Mouse (Mus musculus) brain, embryonic 14.5 days (tissue): Measurements from ENCODE around the gene Stk33. TPM values are rescaled to one million over a fixed set of nuclear protein-coding genes. Genes with fewer than 3 reads are reported as not detected.

Experiments
- DNase-seq: peaks from one replicate; pipeline ENCODE4 v3.0.0-alpha.2; 2011; ENCODE audit warnings: low read depth
- CTCF ChIP-seq: fragments of 200-500 bp; IDR thresholded peaks from 2 replicates; pipeline ENCODE4 v1.5.1; 2012; ENCODE audit warnings: inconsistent platforms, mild to moderate bottlenecking, moderate library complexity, borderline replicate concordance; ENCODE audit not compliant: insufficient read depth, insufficient read length; ENCODE audit errors: extremely low read depth
- POLR2A ChIP-seq: fragments of 200-500 bp; IDR thresholded peaks from 2 replicates; pipeline ENCODE4 v1.6.1; 2012; ENCODE audit warnings: mild to moderate bottlenecking, inconsistent platforms, borderline replicate concordance; ENCODE audit not compliant: poor library complexity, insufficient read depth, insufficient read length, severe bottlenecking; ENCODE audit errors: extremely low read depth
- polyA plus RNA-seq: library from polyadenylated mRNA; depleted of rRNA; stranded (reverse); fragments of >200 nt; gene quantifications from 2 replicates; pipeline ENCODE4 v1.2.3, GENCODE M21; 2012

The Stk33 gene
- polyA plus RNA-seq, 1 experiment: 6.8 TPM

DNA sequence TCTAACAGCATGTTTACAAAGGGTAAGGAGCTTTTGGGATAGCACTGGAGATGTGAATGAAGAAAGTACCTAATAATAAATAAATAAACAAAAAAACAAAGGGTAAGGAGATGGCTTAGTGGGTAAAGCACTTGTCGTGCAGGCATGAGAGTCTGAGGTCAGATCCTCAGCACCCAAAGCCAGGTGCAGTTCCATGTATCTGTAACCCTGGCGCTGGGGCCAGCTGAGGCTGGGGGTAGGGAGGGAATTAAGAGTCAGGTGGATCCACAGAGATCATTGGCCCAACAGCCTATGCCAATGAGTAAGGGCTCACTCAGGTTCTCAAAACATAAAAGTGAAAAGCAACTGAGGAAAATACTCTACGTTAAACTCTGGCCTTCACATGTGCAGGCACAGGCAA is 91.6 kb downstream of the Stk33 start:
- no peak for DNase-seq
- TF ChIP-seq CTCF: no peak
- TF ChIP-seq POLR2A: no peak

DNA sequence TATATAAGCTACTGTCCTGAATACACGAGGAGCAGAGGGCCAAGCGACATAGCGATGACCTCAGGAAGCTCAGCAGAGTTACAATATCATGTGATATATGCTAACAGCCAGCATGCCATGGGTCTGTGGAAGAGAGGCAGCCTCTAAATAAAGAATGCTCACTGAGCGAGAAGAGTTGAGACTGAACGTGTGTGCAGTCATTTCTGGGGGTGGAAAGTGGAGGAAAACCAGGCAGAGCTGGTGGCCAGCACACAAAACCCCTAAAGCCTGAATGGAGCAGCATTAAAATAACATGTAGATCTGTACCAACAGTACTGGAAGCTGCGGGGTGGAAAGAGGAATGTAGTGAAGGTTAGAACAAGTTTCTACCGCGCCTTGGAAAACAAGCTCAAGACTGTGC is 107.2 kb downstream of the Stk33 start:
- TF ChIP-seq POLR2A: no peak
- no peak for TF ChIP-seq CTCF
- no peak for DNase-seq

DNA sequence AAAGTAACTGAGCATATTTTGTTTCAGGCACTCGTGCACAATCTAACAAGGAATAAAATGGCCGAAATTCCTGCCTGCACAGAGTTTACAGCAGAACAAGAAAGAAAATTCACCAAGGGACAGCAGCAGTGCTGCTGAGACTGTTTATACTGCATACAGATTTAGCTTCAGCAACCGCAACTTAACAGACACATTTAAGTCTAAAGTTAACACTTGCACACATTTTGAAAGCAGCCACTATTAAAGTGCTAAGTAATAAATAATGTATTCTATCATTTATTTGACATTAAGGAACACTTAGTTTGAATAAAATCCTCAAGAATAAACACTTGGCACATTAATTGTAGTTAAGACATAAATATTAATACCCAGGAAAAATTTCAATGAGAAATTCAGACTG is 110.1 kb downstream of the Stk33 start:
- peak; percentile 68 for DNase-seq
- TF ChIP-seq POLR2A: no peak
- no peak for TF ChIP-seq CTCF

DNA sequence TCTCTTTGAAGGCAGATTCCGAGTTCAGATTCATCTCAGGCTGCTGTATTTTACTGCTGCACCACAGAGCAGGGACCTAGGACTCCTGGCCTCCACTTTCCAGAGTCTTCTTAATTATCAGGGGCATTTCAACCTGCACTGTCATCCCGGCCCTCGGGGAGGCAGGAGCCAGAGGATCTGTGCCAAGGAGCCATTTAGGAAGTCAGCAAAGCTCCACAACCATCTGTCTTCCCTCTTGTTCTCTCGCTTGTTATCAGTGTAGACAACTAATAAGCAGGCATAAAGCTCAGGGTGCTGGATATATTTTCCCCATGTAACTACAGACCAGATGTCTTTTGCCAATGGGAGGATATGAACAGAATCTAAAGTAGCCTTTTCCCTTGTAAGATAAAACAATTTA is 112.1 kb downstream of the Stk33 start:
- peak; percentile 90 for DNase-seq
- TF ChIP-seq POLR2A: no peak

DNA sequence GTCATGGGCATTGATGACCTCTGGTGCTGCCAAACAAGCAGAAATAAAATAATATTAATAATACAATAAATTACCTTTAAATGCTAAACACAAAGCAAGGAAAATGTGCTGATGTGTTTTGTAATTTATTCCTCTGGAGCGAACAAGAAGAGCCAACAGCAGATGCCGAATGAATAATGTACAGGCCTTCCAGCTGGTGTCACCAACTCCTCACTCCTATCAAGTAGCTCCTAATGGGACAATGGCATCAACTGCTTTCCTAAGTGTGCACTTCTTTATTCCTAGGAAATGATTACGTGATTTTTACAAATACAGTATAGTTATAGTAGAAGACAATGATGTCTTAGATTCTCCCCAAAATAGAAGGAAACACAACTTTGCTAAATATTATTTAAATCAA is 113.2 kb downstream of the Stk33 start:
- DNase-seq: peak; percentile 80
- no peak for TF ChIP-seq POLR2A
- TF ChIP-seq CTCF: no peak

DNA sequence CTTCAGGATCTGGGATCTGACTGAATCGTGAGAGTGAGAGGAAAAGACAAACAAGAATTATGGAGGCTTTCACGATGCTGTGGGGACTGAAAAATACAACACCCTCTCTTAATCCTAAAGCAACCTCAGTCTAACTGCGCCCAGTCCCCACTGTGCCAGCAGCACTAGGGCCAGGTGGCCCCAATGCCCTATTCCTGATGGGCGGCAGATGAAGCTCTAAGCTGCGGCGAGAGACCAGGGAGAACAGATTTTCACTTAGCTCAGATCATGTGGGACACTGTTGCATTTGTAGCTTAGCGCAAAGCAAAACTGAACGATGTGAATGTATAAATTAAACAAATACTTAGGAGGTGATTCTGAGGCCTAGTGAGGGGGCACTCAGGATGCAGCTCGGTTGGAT is 113.7 kb downstream of the Stk33 start:
- DNase-seq: peak; percentile 51
- no peak for TF ChIP-seq CTCF
- TF ChIP-seq POLR2A: no peak

DNA sequence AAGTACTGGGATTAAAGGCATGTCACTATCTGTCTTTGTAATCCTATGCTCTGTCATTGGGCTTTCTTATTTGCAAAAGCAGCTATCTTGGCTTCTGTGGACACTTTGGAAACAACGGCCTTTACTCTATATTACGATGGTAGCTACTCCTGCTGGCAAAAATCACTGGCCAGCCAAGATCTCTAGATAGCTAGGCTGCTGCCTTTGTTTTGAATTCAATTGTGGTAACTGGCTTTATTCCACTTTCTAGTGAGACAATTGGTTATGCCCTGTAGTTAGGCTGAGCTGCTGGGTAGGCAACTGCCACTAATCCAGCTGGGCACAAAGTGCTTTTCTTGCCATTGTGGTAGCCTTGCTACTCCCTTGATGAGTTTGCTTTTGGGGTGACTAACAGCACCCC is 129.4 kb downstream of the Stk33 start:
- TF ChIP-seq CTCF: no peak
- TF ChIP-seq POLR2A: no peak
- no peak for DNase-seq

DNA sequence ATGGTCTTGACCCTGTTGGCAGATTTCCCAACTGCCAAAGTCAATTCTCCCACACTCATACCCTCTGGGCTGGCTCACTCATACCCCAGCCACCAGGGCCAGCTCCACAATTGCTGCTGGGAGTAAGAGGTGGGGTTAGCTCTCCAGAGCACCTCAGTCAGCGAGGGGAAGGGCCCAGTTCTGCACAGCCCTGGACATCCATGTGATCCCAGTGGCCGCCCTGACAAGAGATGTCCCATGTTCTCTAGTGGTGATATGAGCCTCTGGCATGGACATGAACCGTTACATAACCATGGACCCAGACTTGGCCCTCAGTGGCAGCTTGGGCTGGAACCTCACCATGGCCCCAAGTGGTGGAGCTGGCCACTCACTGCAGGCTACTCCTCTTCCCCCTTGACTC is 143.1 kb downstream of the Stk33 start:
- DNase-seq: no peak

DNA sequence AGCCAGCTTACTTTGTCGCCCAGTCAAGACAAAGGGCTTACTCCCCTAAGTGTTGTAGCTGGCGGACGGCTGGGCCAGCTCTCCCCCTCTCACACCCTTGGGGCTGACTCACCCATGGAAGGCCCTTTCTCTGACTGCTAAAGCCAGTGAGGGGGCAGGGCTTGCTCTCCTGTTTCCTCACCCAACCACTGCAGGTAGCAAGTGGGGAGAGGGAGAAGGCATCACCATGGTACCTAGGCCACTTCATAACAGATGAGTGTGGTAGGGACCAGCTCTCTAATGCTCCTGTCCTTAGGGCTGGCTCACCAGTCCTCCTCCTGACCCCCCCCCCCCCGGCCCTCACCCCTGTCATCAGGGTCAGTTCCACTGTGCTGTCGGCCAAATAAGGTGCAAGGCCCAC is 143.5 kb downstream of the Stk33 start:
- TF ChIP-seq POLR2A (no peak), CTCF (no peak)
- DNase-seq: no peak

More for the DNA sequence above, 143.1 kb downstream of the Stk33 start:
- TF ChIP-seq CTCF: no peak
- no peak for TF ChIP-seq POLR2A

DNA sequence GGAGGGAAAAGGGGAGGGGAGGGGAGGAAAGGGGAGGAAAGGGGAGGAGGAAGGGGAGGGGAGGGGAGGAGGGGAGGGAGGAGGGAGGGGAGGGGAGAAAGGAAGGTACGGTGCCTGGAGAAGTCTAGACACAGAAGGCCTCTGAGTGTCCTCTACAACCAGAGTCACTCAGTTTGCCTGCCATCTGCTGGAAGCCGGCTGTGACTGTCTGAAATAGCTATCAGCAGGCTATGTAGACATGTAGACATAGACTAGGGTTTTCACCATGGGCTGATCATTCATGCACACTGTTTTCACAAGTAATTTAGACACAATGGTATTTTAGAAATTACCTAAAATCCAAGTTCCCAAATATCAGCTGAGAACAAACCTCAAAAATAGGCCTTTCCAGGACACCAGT is 148.4 kb downstream of the Stk33 start:
- TF ChIP-seq POLR2A (no peak), CTCF (peak; percentile 53; the same call in 1 of the 2 replicates)
- peak; percentile 51 for DNase-seq

DNA sequence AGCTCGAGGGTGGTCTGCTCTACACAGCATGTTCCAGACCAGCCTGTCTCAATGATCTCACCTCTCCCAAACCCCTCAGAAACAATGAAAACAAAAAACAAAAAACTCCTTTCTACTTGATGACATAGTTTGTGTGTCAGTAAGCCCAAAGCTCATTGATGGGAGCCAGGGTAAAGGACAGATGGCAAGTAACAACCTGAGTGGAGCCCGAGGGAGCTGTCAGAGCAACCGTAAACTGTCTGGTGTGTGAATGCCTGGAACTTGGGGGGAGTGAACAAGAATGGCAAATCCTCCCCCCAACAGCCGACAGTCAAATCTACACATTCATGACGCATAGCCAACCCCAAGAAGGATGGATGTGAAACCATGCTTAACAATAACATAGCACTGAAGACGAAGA is 149.8 kb downstream of the Stk33 start:
- TF ChIP-seq POLR2A: no peak
- TF ChIP-seq CTCF: no peak

DNA sequence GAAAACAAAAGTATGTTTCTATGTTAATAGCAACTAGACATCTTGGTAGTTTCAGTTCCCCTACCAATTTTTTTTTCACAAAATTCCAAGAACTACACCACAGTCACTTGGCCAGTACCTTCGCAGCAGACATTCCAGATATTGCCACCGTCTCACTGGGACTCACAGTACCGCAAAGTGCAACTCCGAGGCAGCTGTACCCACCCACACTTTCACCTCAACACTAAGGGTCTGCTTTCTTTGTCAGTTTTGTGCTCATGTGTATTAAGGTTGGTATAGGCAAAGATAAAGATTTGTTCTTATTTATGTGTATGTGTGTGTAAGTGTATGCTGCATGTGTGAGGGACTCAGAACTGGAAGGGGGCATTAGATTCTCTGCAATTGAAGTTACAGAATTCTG is 156.8 kb downstream of the Stk33 start:
- no peak for DNase-seq
- no peak for TF ChIP-seq CTCF
- TF ChIP-seq POLR2A: no peak

More for the DNA sequence above, 149.8 kb downstream of the Stk33 start:
- DNase-seq: peak; percentile 64

DNA sequence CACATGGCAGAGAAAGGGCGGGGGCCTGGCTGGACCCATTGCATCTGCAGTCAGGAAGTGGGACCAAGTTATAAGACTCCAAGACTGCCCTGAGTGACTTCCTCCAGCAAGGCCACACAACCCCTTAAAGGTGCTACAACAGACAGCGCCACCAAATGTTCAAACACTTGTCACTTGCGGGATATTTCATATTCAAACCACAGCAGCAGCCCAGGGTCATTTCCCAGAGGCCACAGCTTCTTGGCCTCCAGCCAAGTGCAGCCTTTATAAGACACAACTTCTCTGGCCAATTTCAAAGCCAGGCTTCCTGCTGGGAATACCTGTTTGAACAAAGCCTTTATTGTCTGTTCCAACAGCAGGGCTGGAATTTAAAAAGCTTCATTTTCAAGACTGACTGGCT is 162.3 kb downstream of the Stk33 start:
- TF ChIP-seq CTCF (no peak), POLR2A (no peak)
- DNase-seq: peak; percentile 70
